Mouse (Mus musculus) T-helper 1 cell (primary cell): ENCODE measurements at regions not wholly inside any gene's neighbourhood (a gene's known extent, or its start where the extent isn't known, plus 50 kb on each side); places are given as distances from the start of the nearest gene placed in this dataset.

Experiments
- in situ Hi-C: fragments of 300-600 bp; cut with MboI, MseI; formaldehyde crosslinking; loops from one replicate; pipeline ENCODE4 v1.15.1; 2025; ENCODE audit warnings: high pct_unique_total_duplicates

DNA sequence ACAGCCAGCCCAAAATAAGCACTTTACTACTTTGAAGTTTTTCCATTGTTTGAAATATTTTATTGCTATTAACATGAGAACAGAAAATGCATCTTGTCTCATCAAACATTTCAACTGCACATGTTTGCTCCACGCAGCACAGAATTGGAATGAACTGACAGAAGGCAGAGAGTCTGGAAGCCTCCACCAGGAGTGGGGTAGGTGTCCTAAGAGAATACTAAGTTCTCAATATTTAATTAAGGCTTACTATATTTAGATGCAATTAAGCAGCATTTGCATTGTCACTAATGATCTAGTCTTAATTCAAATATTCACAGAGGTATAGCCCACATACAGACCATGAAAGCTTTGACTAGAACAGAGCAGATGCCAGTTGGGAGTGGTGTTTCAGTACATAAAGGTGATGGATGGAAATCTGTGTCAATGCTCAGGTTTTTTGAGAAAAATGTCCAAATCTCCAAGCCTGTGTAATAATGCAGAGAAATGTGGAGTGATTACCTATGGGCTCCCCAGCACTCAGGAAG lies 491.2 kb downstream of the Tm4sf1 start:
- in situ Hi-C loops: no loop called here

DNA sequence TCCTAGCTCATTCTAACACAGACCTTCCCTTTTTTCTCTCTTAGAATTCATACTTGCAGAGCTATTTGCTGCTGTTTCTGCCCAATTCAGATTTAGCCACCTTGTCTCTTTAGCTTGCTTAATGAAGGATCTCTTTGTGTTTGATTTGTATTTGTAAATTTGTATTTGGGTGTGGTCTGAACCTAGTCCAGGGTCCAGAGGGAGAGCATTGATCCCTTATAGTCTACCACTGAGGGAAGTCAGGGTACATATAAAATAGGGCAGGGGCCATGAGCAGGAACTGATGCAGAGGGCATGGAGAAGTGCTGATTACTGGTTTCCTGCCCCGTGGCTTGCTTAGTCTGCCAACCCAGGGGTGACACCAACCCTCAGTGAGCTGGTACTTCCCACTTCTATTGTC lies 508.7 kb downstream of the Tm4sf1 start:
- in situ Hi-C loops: no loop called here

DNA sequence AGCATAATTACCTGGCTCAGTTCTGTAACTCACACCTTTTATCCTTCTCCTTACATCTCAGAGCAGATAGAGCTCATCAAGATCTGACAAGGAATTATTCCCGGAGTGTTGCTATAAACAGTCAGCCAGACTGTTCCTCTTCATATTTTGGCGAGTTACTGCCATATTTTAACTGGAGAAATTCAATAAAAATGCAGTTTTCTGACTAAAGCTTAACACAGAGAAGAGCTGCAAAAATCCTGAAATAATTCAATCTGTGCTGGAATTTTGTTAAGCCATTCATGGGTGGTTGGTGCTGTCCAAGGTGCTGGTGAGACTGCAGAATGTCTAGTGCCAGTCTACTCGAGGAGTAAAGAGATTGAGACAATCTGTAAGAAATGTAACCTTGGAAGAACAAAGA lies 512.6 kb downstream of the Tm4sf1 start:
- in situ Hi-C loops: no loop called here

DNA sequence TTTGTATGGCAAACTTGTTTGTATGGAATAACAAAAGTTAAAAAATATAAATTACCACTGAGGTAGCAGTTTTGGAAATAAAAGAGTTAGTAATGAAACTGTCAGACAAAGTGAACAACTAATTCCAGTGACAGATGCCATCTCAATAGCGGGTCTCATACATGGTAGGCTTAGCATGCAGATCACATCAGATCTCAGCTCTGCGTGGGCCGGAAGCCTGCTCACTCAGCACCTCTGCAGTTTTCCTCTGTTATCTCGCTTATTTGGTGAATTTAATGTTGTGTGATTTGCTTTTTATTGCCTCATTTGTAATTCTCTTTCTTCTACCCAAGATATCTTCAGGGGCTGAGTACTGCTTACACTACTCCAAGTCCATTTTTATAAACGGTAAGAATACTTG lies 527.9 kb downstream of the Tm4sf1 start:
- in situ Hi-C loops: no loop called here

DNA sequence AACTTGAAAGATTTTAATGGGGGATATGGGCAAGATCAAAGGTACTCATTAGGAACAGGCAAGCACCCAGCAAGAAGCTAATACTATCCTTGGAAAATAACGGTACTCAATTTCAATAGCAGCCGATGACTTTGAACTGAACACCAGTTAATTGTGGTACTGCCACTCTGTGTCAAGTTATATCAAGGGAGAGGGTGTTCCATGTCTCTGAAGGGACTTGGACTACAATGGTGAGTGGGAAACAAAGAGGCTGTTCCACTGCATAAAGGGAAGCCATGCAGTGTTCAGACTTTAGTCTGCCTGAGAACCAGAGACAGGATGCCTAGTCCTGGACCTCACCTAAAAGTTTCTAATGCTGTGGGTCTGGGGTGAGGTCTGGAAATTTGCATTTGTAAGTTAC lies 531.6 kb downstream of the Tm4sf1 start:
- in situ Hi-C loops: no loop called here

DNA sequence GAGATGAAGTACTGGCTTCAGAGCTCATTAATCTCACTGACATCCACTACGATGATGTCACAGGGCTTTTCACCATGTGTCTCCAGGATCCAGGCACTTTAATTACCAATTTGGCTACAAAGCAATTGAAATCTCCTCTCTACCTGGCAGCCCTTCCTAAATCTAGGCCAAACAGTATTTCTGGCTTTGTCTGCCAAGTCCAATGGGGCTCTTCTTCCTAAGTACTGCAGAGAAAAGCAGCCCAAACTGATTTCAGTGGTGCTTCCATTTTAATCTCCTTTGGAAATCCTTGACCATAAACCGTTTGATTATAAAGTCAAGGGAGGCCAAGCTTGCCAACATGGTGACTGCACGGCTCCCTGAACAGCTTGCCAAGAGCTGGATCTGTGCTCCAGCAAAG lies 534.7 kb downstream of the Tm4sf1 start:
- in situ Hi-C loops: no loop called here

DNA sequence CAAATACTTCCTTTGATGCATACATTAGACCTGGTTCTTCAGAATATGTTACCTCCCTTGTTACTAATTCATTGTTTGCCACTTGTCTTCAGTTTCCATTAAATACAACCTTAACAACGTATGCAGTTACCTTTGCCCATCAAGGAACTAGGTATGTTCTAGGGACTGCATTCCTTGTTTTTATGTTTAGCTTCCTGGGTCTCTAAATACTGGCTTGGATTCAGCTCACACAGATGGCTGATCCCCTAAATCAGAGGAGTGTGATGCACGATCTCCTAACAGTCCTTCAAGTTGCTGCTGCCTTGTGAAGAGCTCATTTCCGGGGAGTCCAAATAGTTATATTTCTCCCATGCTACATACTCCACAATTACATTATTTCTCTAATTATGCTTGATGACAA lies 537.5 kb downstream of the Tm4sf1 start:
- in situ Hi-C loops: no loop called here

DNA sequence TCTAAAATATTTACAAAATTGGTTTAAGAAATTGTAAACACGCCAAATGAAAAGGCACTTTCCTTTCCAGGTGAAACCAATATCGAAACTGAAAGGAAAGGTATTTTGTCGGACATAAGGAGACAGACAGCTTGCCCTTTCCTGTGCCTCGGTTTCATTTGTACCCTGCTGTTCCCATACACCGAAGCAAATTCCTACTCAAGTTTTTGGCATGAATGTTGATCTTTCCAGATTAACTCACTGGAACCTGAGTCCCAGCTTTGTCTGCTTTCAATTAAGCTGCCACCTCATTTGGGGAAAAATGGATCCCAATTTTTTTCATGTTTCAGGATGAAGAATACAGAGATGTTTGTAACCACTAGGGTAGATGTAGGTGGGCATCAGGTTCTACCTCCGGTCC lies 537.9 kb downstream of the Tm4sf1 start:
- in situ Hi-C loops: no loop called here

DNA sequence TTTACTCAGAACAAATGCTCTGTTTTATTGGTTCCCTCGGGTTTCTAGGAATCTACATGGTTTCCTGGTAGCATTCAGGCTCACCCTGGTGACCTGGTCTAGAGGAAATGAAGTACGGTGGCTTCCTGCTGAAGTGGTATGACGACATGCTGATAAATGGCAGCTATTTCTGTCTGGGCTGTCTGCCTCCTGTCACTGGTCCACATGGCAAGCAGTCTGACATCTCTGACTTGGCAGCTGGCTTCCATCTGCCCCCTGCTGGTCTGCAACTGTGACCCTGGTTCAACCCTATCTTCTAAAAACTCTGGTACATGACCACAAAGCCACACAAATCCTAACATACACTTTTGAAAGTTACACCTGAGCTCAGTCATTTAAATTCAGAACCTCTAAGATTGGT lies 548.1 kb downstream of the Tm4sf1 start:
- in situ Hi-C loops: no loop called here

DNA sequence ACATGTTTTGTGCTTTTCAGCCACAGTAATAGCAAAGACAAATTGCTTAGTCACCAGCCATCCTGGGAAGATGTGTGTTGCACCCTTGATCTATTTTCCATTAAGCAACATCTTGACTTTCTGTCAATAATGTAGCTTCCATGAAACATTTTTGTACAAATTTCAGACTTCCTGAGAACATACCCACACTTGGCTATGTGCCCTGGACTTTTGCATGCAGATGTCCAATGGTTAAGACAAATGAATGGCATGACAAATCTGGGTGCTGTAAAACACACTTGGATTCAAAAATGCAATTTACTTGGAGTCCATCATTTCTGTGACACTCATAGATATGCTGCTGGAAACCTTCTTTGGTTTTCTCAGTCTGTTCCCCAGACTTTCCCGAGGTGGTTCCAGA lies 549.9 kb downstream of the Tm4sf1 start:
- in situ Hi-C loops: no loop called here

DNA sequence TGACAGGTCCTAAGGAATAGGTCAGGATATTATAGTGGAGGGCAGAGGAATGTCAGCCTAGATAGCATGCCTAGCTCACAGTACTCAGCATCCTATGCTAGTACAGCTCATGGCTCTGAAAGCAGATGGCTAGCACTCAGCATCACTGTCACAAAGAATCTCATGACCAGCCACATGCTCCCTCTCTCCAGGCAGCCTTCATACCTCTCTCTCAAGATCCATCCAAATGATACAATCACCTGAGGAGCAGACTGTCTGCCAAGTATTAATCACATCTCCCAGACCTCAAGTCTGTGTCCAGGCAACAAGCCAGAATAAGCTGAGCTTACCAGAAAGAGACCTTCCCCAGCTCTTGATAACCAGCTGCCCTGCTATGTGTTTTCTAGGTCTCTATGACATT lies 557.4 kb upstream of the Nbea start:
- in situ Hi-C loops: no loop called here

DNA sequence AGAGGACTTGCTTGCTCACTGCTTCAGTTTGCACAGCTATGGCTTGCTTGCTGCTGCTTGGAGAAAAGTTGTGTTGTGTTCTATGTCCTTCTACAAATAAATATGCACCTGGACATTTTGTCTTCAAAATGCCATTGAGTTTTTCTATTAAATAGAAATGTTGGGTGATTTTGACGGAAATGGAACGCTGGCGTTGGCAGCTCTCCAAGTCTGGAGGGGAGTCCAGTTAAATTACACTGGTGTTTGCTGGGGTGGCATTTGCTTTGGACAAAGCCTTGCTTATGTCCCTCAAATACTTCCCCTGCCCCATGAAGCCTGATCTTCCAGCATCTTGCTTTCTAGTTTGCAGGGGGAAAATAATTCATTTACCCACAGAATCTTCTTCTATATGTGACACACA lies 556.0 kb upstream of the Nbea start:
- in situ Hi-C loops: no loop called here

DNA sequence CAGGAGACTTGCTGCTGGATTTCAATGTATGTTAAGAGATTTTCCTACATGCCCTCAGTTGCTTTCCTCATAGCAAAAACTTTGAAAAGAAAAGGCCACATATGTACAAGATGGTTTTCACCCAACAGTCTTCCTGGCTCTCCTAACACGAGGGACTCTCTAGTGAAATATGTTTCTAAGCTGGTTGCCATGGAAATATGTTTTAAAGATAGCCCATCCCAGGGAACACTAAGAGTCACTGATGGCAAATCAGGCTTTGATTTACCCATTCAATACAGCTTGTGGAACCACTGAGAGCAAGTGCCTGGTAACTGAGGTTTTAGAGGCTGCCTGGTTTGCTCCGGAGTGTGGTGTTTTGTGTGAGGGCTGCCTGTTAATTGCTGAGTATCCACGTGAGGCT lies 547.3 kb upstream of the Nbea start:
- in situ Hi-C loops: no loop called here

DNA sequence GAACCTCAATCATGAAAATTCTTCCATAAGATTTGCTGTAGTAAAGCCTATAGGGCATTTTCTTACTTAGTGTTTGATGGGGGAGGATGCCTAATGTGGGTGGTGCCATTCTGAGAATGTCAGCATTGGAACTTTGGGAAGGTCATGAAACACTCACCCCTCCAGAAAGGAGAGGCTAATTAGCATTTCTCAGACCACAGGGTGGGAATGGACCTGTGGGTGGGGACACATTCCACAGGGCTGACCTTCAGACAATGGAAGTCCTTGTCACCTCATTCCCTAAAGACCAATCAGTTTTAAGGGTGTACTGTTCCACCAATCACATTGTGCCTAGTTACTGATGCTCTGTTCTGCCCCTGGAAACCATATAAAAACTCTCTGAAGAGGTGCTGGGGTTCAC lies 541.5 kb upstream of the Nbea start:
- in situ Hi-C loops: no loop called here

DNA sequence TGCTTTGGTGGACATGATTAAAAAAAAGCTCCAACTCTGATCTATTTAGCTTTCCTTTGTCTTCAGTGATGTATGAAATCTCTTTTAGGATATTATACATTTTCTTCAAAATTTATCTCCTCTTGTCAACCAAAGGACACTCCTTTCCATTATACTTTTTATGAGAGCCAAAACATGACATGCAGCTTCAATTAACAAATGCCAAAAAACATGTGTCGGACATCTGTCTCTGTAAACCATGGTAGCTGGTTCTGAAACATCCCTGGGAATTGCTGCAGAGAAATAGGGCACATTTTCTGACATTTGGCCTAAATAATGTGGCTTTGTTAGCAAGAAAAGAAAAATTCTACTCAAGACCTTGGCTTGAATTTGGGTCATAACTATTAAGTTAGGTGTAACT lies 524.8 kb upstream of the Nbea start:
- in situ Hi-C loops: no loop called here

DNA sequence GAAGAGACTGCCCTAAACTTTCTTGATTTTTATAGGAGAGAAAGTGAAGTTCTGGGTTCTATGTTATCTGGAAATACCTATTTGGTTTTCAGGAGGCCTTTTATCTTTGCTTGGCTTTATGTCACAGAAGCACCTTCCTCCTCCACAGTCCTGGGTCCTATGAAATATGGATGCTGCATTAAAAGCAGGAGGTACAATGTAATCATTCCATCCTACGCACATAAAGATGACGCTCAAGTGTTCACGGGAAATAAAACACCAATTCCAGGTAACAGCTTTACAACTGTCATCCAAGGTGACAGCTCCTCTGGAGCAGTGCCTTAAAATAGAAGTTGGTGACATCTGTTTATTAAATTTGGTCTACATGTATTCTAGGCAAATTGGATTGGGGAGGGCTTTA lies 523.8 kb upstream of the Nbea start:
- in situ Hi-C loops: no loop called here

DNA sequence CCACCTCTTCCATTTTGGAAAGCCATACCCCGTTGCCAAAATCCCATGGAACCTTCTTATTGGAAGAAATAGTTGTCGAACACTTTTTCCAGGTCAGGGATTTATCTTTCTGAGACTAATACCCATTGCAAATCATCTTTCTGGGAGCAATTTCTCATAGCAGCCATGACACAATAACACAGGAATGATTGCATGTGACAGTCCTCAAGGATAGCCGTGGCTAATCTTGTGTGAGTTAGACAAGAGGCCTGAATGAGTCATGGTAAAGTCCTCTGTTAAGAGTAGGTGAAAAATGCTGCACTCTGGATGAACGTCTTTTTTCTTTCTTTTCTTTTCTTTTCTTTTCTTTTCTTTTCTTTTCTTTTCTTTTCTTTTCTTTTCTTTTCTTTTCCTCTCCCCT lies 522.5 kb upstream of the Nbea start:
- in situ Hi-C loops: no loop called here

DNA sequence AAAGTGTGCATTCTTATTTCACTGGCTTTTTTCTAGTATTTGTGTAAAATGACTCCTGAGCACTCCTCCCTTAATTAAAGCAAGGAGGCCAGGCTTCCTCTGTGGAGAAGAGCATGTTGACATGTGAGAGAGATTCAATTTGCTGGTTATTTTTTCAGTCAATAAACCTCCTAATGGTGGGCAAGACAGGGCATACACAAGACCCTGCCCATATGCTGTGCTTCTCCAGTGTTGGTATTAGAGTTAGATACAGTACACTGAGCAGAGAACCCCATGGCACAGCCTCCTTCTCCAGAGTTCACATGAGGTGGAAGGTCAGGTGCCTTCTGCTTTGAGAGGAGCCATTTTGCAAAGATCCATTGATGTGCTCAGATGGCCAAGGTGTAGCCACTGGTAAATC lies 515.4 kb upstream of the Nbea start:
- in situ Hi-C loops: no loop called here

DNA sequence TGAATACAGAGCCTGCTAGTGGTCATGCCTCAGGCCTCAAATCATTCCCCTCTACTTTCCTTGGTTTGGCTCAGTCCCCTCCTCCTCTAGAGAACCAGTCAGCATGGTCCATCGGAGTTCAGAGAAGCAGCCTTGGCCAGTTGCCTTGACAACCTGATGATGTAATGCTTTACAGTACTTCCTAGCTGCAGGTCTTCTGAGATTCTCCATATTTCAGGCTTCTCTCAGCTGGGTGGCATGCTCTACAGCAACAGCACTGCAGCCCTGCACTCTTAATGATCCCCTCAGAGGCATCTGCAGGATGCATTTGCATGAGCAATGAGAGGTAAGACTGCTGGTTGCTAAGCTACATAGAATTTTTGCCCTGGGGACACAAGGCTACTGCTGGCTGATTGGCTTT lies 514.7 kb upstream of the Nbea start:
- in situ Hi-C loops: no loop called here

DNA sequence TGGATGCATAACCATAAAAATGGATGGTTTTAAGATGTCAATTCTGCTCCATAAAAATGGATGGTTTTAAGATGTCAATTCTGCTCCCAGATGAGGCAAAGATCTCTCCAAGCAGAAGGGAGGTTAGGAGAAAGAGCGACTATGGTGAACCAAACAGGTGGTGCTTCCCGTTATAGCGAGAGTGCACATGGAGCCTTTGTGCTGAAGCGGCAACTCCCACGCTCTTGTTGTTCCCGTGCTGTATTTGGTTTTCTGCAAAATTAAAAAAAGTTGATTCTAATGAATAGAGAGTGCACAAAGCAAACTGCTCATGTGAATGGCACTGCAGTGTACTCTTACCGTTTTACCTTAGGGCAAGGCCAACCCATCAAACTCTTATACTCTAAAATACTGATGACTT lies 497.5 kb upstream of the Nbea start:
- in situ Hi-C loops: no loop called here

DNA sequence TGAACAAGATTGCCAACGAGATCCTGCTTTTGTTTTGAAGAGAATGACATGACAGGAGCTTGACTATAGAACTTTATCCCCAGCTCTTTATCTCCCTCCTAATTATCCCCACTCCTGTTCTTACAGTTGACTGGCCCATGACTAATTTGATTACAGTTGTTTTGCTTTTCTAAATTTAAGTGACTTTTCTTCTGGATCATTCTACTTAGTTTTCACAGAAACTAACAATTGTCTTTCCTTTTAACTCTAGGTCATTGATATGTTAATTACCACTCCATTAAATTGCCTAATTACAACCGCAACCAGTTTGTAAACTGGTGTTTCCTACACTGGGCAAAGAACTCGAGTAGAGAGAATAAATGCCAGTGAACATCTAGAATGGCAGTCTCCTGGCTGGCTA lies 485.3 kb upstream of the Nbea start:
- in situ Hi-C loops: no loop called here

DNA sequence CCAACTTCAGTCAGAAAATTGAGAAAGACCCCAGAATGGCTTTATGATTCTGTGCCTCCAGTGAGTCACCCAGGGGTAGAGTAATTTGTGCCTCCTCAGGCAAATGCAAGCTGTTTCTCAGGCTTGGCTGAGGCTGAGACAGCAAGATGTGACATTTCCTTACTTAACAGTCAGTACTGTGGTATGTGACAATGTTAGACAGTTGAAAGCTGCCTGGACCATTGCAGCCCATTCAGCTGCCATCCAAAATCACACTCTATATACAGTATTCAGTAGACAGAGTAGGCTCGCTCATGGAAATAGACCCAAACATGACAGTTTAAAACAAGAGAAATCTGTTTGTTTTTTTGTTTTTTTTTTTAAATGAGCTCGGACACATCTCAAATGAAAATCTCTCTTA lies 477.1 kb upstream of the Nbea start:
- in situ Hi-C loops: no loop called here

DNA sequence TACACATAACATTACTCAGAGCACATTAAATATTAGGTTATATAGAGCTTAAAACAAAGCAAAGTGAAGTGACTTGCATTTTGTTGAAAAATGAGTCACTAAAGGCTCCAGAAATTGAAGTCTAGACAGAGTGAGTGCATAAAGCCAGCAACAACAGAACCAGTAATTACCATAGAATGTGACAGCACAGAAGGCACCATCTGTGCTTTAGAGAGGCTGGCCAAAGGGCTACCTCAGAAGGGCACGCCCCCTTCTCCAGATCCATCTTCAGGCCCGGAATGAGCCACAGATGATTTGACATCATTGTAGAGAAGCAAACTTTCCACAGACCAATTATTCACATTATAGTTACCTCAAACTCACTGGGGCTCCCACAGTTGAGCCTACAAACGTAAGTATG lies 463.8 kb upstream of the Nbea start:
- in situ Hi-C loops: no loop called here
